Mouse (Mus musculus) thymus, adult 2 months (tissue): ENCODE results near the gene Ninj2. TPM values are rescaled to one million over a fixed set of nuclear protein-coding genes. Genes with fewer than 3 reads are reported as not detected.
A peak's percentile ranks its signal among the peaks of the same experiment; 100 is the strongest.

Experiments
- DNase-seq: peaks from one replicate; pipeline ENCODE4 v3.0.0; 2021
- H3K27ac ChIP-seq: fragments of 200-500 bp; 2 replicates; pipeline ENCODE4 v1.5.1; 2012; ENCODE audit warnings: low read length, control low read depth; ENCODE audit not compliant: control insufficient read depth, insufficient read depth
- H3K27me3 ChIP-seq: fragments of 200-500 bp; 2 replicates; pipeline ENCODE4 v1.6.1; 2012; ENCODE audit warnings: mild to moderate bottlenecking, low read length, moderate library complexity, mixed read lengths; ENCODE audit not compliant: control insufficient read depth, insufficient read depth
- H3K36me3 ChIP-seq: fragments of 200-500 bp; 2 replicates; pipeline ENCODE4 v1.6.1; 2012; ENCODE audit warnings: mild to moderate bottlenecking, low read length, moderate library complexity; ENCODE audit not compliant: control insufficient read depth, insufficient read depth
- H3K4me1 ChIP-seq: fragments of 200-500 bp; replicated peaks from 2 replicates; pipeline ENCODE4 v1.6.1; 2012; ENCODE audit warnings: low read length; ENCODE audit not compliant: control insufficient read depth, insufficient read depth
- H3K4me3 ChIP-seq: fragments of 200-500 bp; 2 replicates; pipeline ENCODE4 v1.5.1; 2012; ENCODE audit warnings: mild to moderate bottlenecking, low read length, control low read depth, moderate library complexity; ENCODE audit not compliant: control insufficient read depth, insufficient read depth
- CTCF ChIP-seq: fragments of 200-500 bp; IDR thresholded peaks from 2 replicates; pipeline ENCODE4 v1.5.1; 2012; ENCODE audit warnings: mild to moderate bottlenecking, control low read depth, low read length, moderate library complexity, borderline replicate concordance; ENCODE audit not compliant: control insufficient read depth, poor library complexity, insufficient read depth; ENCODE audit errors: extremely low read depth
- POLR2A ChIP-seq: fragments of 200-500 bp; IDR thresholded peaks from 2 replicates; pipeline ENCODE4 v1.6.1; 2012; ENCODE audit warnings: mild to moderate bottlenecking, low read length, control low read depth, moderate library complexity; ENCODE audit not compliant: control insufficient read depth, poor library complexity, insufficient read depth; ENCODE audit errors: extremely low read depth
- WGBS: fragments of 180-500 bp; shearing (Covaris S2); methylation state at CpG from one replicate; pipeline ENCODE4 v1.1.7; 2018; 5-methylcytosine and 5-hydroxymethylcytosine counted together
- polyA plus RNA-seq: library from polyadenylated mRNA; depleted of rRNA; stranded (reverse); fragments of >200 nt; gene quantifications from 2 replicates; pipeline ENCODE4 v1.2.3, GENCODE M21; 2012

Ninj2 gene
- polyA plus RNA-seq, 1 experiment = 0.26 TPM

DNA sequence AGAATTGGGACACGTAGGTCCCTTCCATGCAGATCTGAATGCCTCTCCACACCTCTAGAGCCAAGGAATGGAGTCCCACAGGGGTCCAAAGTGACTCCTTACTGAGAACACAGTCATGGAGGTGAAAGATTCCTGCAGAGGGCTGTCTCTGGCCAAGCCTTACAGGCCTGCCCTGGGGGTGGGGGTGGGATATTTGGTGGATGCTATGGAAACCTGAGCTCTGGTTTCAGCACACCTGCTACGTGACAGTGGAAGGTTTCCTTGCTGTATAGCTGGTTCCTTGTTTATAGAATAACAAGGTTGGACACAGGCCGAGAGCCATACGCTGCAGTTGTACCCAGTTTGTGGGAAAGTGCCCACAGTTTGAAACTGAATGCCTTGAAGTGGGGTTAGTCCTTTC is 87.3 kb downstream of the Ninj2 start:
- Histone ChIP-seq H3K27me3 (no peaks in the 10 kb centered on the region), H3K27ac (no peak overlapping the region), H3K36me3 (no peaks in the 10 kb centered on the region), H3K4me1 (peaks cover 16% of the 10 kb centered on the region), H3K4me3 (no peak overlapping the region)
- 88% methylated on average over 4 of the region's 4 CpGs for WGBS
- TF ChIP-seq POLR2A = no peak
- TF ChIP-seq CTCF = no peak
- DNase-seq = no peak

DNA sequence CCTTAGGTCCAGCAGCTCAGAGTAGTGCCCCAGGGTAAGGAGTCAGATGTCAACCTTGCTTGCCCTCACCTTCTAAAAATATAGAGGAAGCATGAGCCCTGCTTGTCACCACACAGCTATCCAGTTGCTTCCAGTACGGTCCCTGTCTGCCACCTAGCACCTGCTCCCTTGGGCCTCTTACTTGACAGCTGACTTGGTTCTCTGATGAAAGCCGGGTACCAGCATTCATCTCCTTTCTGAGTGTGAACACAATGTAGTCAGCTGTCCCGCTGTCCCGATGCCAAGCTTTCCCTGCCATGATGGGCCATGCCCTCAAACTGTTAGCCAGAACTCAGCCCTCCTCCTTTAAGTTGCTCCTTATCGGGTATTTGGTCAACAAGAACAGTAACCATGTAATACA is 89.0 kb downstream of the Ninj2 start:
- H3K4me1 ChIP-seq = peaks cover 29% of the 10 kb centered on the region
- WGBS = 91% methylated on average over 5 of the region's 5 CpGs
- H3K27me3 ChIP-seq = no peaks in the 10 kb centered on the region
- no peak for DNase-seq
- H3K36me3 ChIP-seq = no peaks in the 10 kb centered on the region
- no peak overlapping the region for H3K27ac ChIP-seq
- TF ChIP-seq CTCF (no peak), POLR2A (no peak)
- H3K4me3 ChIP-seq = no peak overlapping the region

DNA sequence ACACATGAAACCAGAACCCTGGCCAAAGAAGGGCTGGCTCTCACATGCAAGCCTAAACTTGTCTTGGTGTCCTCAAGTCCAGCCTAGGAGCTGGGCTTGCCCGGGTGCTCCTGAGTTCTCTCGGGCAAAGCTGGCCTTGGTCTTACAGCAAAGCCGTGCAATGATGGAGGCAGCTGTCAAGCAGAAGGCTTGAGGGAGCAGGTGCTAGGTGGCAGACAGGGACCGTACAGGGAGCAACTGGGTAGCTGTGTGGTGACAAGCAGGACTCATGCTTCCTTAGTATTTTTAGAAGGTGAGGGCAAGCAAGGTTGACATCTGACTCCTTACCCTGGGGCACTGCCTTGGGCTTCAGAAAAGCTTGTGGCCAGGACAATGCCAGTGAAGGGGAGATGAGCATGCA is 90.6 kb downstream of the Ninj2 start:
- peaks cover 43% of the 10 kb centered on the region for H3K4me1 ChIP-seq
- WGBS = 92% methylated on average over 4 of the region's 4 CpGs
- no peak overlapping the region for H3K4me3 ChIP-seq
- DNase-seq = no peak
- H3K27ac ChIP-seq = no peak overlapping the region
- TF ChIP-seq CTCF (no peak), POLR2A (no peak)
- H3K36me3 ChIP-seq = no peaks in the 10 kb centered on the region
- no peaks in the 10 kb centered on the region for H3K27me3 ChIP-seq

DNA sequence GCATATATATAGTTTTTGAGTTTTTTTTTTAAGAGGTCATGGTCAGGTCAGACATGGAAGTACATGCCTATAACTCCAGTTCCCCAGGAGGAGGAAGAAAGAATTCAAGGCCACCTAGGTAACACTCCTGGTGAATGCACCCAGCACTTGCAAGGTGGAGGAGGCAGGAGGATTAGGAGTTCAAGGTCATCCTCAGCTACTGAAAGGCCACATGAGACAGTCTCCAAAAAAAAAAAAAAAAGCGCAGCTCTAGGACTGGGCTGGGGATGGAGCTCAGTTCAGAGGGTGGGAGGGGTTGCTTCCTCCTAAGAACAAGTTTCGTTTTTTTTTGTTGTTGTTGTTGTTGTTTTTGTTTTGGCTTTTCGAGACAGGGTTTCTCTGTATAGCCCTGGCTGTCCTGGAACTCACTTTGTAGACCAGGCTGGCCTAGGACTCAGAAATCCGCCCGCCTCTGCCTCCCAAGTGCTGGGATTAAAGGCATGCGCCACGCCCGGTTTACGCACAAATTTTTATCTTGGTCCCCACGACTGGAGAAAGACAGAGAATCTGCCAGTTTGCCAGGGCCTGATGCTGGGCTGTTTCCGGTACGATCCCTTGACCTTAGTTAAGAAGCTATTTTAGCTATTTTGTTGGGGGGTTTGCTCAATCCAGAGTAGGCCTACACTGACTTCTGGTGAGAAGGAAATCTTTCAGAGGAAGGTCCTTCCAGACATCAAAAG is 92.0 kb downstream of the Ninj2 start:
- 94% methylated on average over 12 of the region's 12 CpGs for WGBS

DNA sequence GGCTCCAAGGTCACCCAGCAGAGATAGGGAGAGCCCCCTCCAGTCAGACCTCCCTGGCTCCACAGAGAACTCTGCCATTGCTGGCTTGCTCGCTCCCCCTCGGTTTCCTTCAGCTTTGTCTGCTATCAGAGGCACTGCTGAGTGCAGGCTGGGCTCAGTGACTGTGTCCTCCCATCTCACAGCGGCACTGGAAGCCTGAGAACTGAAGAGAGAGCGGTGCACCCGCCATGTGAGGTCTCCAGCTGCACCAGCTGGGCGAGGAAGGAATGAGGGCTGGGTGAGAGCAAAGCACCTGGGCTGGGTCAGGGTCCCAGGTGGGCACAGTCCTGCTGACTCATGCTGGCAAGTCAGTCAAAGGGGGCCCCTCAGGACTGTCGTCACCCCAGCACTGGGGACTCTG is 92.6 kb downstream of the Ninj2 start:
- DNase-seq = peak; percentile 73
- Histone ChIP-seq H3K4me3 (no peak overlapping the region), H3K4me1 (peaks cover 42% of the 10 kb centered on the region), H3K27ac (peak overlapping the region; percentile 34; the same call in 1 of the 2 replicates), H3K27me3 (no peaks in the 10 kb centered on the region), H3K36me3 (no peaks in the 10 kb centered on the region)
- 0 out of 2 replicates have a peak, but pooled peaks have one; percentile 30 for TF ChIP-seq POLR2A
- TF ChIP-seq CTCF = 0 out of 2 replicates have a peak, but pooled peaks have one; percentile 63
- 14% methylated on average over 7 of the region's 7 CpGs for WGBS

More for the DNA sequence above, 92.0 kb downstream of the Ninj2 start:
- Histone ChIP-seq H3K27me3 (no peaks in the 10 kb centered on the region), H3K4me1 (peaks cover 44% of the 10 kb centered on the region), H3K27ac (peak overlapping the region; percentile 34; the same call in 1 of the 2 replicates), H3K36me3 (no peaks in the 10 kb centered on the region), H3K4me3 (no peak overlapping the region)
- DNase-seq = no peak
- TF ChIP-seq CTCF = no peak
- TF ChIP-seq POLR2A = no peak

DNA sequence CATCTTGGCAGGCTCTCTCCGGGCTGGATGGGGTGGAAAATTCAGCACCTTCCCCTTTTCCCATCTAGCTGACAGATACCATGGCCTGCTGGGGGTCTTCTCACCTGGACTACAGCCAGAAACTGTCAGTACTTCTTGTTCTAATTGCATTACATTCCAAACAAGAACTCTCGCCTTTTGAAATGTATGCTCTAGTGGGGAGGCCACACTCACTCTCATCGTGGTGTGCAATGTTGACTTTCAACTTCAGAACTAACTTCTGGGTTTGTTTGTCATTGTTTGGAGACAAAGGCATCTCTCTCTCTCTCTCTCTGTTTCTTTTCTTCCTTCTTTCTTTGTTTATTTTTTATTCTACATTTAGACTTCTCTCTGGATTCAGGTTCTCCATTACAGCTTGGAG is 93.4 kb downstream of the Ninj2 start:
- no peak for DNase-seq
- peaks cover 38% of the 10 kb centered on the region for H3K4me1 ChIP-seq

More for the DNA sequence above, 93.4 kb downstream of the Ninj2 start:
- Histone ChIP-seq H3K36me3 (no peaks in the 10 kb centered on the region), H3K4me3 (no peak overlapping the region), H3K27ac (no peak overlapping the region), H3K27me3 (no peaks in the 10 kb centered on the region)
- TF ChIP-seq POLR2A (no peak), CTCF (no peak)
- WGBS = 63% methylated on average over 3 of the region's 3 CpGs
